Mouse (Mus musculus): ENCODE data around the gene 4930544D05Rik. TPM values are rescaled to one million over a fixed set of nuclear protein-coding genes. Genes with fewer than 3 reads are reported as not detected.
"Not testable (repeated sequence)": the region's sequence is repeated elsewhere in the genome, so short reads cannot be mapped to it uniquely, and the experiment has no call there.

4930544D05Rik gene
- total RNA-seq (2021) = under 1 TPM; 0.47 to 0.72 TPM
- long read RNA-seq, experiment 1 = 0 reads
- long read RNA-seq, experiment 2 = 0 reads

DNA sequence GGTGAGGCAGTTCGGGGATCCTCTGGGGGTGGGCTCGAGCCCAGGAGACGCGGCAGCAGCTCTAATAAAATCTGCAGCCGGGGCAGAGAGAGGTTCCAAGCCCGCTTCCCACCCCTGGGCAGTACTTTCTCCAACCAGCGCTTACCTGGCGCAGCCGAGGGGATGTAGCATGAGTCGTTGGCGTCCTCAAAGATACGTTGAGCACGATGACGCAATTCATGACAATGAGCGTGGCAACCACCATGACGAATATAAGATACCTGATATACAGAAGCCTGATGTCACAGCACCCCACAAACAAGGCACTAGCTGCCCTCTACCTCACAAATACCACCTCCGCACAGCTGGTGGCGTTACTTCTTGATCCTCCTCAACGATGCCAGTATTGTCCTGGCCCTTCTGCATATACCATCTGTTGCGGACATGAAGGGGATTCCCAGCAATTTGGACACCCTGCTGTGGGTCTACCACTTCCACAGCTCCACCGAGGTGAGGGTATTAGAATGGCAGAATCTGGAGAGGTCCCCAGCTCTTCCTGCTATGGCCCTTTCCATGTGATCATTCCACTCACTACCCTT lies at the start of gene 4930544D05Rik:
Gene 4930544D05Rik (plus strand): TSS at position 333 of the 578 bp plus-strand sequence.
- TF ChIP-seq CTCF (conservative IDR thresholded peaks at IDR 0.05) = no peak
- no peak for DNase-seq (ENCODE audit: low spot score in 2 of 2)
- H3K4me3 ChIP-seq = peak within 1 kb of the TSS; percentile 31; the same call in 1 of the 2 replicates
- peak within 1 kb of the TSS; percentile 18; the same call in 1 of the 2 replicates for H3K27ac ChIP-seq

- Histone ChIP-seq H3K27ac (peak overlapping the region; percentile 97; the same call in 1 of the 2 replicates), H3K4me3 (peak overlapping the region; percentile 93)
- DNase-seq (ENCODE audit: low spot score in 2 of 2) = no peak
- TF ChIP-seq CTCF (conservative IDR thresholded peaks at IDR 0.05) = no peak
Measured at GRCm38 (mm10) chr11:70566586-70566985, 49.1 kb upstream of the 4930544D05Rik start.

GRCm38 (mm10) chr11:70570614-70571013 lies 45.0 kb upstream of the 4930544D05Rik start:
- peak overlapping the region; percentile 78; the same call in 1 of the 2 replicates for H3K27ac ChIP-seq
- not testable (repeated sequence) for DNase-seq (ENCODE audit: low spot score in 2 of 2); H3K4me3 ChIP-seq

DNA sequence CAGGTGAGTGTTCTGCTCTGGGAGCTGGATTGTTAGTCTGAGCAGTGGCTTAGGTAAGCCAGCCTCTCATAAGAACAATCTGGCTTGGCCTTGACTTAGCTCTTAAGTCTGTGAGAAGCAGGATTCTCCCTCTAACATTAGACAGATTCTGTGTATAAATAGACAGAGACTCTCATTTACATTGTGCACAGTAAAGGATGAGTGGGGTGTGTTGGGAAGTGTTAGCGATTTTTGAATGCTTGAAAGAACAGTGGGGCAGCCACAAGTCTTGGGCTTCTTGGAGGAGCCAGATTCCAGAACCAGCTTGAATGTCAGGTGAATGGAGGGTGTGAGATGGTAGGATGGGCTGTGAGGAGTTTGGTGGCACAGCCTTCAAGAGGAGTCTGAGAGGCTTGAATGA lies 44.0 kb upstream of the 4930544D05Rik start:
- TF ChIP-seq CTCF (conservative IDR thresholded peaks at IDR 0.05) = no peak
- no peak for DNase-seq (ENCODE audit: low spot score in 2 of 2)
- peak overlapping the region; percentile 78 for H3K27ac ChIP-seq

GRCm38 (mm10) chr11:70572348-70572902 lies 43.2 kb upstream of the 4930544D05Rik start:
- TF ChIP-seq CTCF (conservative IDR thresholded peaks at IDR 0.05) = no peak

More for the DNA sequence above, 44.0 kb upstream of the 4930544D05Rik start:
- no peak overlapping the region for H3K4me3 ChIP-seq

GRCm38 (mm10) chr11:70573872-70574271 lies 41.8 kb upstream of the 4930544D05Rik start:
- H3K27ac ChIP-seq = peak overlapping the region; percentile 78
- no peak for TF ChIP-seq CTCF (conservative IDR thresholded peaks at IDR 0.05)
- H3K4me3 ChIP-seq = no peak overlapping the region; the same call in 1 of the 2 replicates
- no peak for DNase-seq (ENCODE audit: low spot score in 2 of 2)

More at GRCm38 (mm10) chr11:70572348-70572902, 43.2 kb upstream of the 4930544D05Rik start:
- no peak for DNase-seq (ENCODE audit: low spot score in 2 of 2)
- Histone ChIP-seq H3K4me3 (no peak overlapping the region), H3K27ac (peak overlapping the region; percentile 78)

GRCm38 (mm10) chr11:70577201-70577600 lies 38.4 kb upstream of the 4930544D05Rik start:
- DNase-seq (ENCODE audit: low spot score in 2 of 2) = no peak
- Histone ChIP-seq H3K4me3 (no peak overlapping the region), H3K27ac (peak overlapping the region; percentile 88)
- no peak for TF ChIP-seq CTCF (conservative IDR thresholded peaks at IDR 0.05)

- no peak for DNase-seq (ENCODE audit: low spot score in 2 of 2)
- Histone ChIP-seq H3K27ac (peak overlapping the region; percentile 88), H3K4me3 (no peak overlapping the region)
- no peak for TF ChIP-seq CTCF (conservative IDR thresholded peaks at IDR 0.05)
Measured at GRCm38 (mm10) chr11:70578962-70579361, 36.7 kb upstream of the 4930544D05Rik start.

- no peak for DNase-seq (ENCODE audit: low spot score in 2 of 2)
- Histone ChIP-seq H3K27ac (peak overlapping the region; percentile 88), H3K4me3 (no peak overlapping the region)
- no peak for TF ChIP-seq CTCF (conservative IDR thresholded peaks at IDR 0.05)
Measured at GRCm38 (mm10) chr11:70579710-70580357, 35.8 kb upstream of the 4930544D05Rik start.

- H3K4me3 ChIP-seq = no peak overlapping the region
- DNase-seq (ENCODE audit: low spot score in 2 of 2) = no peak
- peak overlapping the region; percentile 88 for H3K27ac ChIP-seq
- TF ChIP-seq CTCF (conservative IDR thresholded peaks at IDR 0.05) = no peak
Measured at GRCm38 (mm10) chr11:70580358-70580720, 35.3 kb upstream of the 4930544D05Rik start.

DNA sequence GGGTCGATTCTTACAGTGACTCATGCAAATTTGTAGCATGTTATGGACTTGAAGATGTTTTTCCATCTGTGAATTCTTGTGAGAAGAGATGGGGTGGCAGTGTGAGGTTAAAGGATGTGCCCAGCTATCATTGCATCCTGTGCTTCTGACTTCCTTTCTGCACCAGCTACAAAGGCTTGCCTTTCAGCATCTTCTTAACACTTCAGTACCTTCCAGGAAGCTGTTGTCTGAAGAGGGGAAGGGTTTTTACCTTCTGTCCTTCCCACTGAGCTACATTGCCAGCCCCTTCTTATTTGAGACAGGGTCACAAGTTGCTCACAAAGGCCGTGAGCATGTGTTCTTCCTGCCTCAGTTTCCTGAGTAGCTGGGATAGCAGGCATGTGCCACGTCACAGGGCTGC lies 34.7 kb upstream of the 4930544D05Rik start:
- no peak overlapping the region for H3K4me3 ChIP-seq
- no peak for TF ChIP-seq CTCF (conservative IDR thresholded peaks at IDR 0.05)
- DNase-seq (ENCODE audit: low spot score in 2 of 2) = no peak
- H3K27ac ChIP-seq = peak overlapping the region; percentile 63

GRCm38 (mm10) chr11:70582196-70582595 lies 33.5 kb upstream of the 4930544D05Rik start:
- no peak for DNase-seq (ENCODE audit: low spot score in 2 of 2)
- Histone ChIP-seq H3K4me3 (no peak overlapping the region), H3K27ac (peak overlapping the region; percentile 90)
- no peak for TF ChIP-seq CTCF (conservative IDR thresholded peaks at IDR 0.05)

- Histone ChIP-seq H3K27ac (peak overlapping the region; percentile 90), H3K4me3 (peak overlapping the region; percentile 18; the same call in 1 of the 2 replicates)
- no peak for DNase-seq (ENCODE audit: low spot score in 2 of 2)
- TF ChIP-seq CTCF (conservative IDR thresholded peaks at IDR 0.05) = no peak
Measured at GRCm38 (mm10) chr11:70583022-70583714, 32.5 kb upstream of the 4930544D05Rik start.

All from layer of hippocampus, adult 2 months (tissue).